Mouse (Mus musculus) midbrain, embryonic 16.5 days (tissue): ENCODE data around the gene D430019H16Rik. TPM values are rescaled to one million over a fixed set of nuclear protein-coding genes. Genes with fewer than 3 reads are reported as not detected.

Experiments used
- ATAC-seq: fragments of 200-750 bp; cut with Nextera tagmentation; 2 replicates; pipeline ENCODE4 v1.8.0; 2017; ENCODE audit warnings: moderate TSS enrichment
- H3K27ac ChIP-seq: fragments of 300-500 bp; sonication (generic); 2 replicates; pipeline ENCODE4 v1.5.1; 2014; ENCODE audit warnings: mild to moderate bottlenecking, low read length, mixed read lengths
- H3K27me3 ChIP-seq: fragments of 300-500 bp; sonication (generic); 2 replicates; pipeline ENCODE4 v1.6.1; 2014; ENCODE audit warnings: low read depth, low read length, mixed read lengths; ENCODE audit not compliant: control insufficient read depth, insufficient read depth
- H3K36me3 ChIP-seq: fragments of 300-500 bp; sonication (generic); 2 replicates; pipeline ENCODE4 v1.6.1; 2014; ENCODE audit warnings: mild to moderate bottlenecking, low read length, moderate library complexity, mixed read lengths; ENCODE audit not compliant: control insufficient read depth, insufficient read depth
- H3K4me1 ChIP-seq: fragments of 300-500 bp; sonication (generic); 2 replicates; pipeline ENCODE4 v1.6.1; 2014; ENCODE audit warnings: mild to moderate bottlenecking, low read length, mixed read lengths; ENCODE audit not compliant: control insufficient read depth, insufficient read depth
- H3K4me2 ChIP-seq: fragments of 300-500 bp; sonication (generic); 2 replicates; pipeline ENCODE4 v1.6.1; 2014; ENCODE audit warnings: mild to moderate bottlenecking, low read length, mixed read lengths
- H3K4me3 ChIP-seq: fragments of 300-500 bp; sonication (generic); 2 replicates; pipeline ENCODE4 v1.5.1; 2014; ENCODE audit warnings: low read depth, mild to moderate bottlenecking, low read length, moderate library complexity, mixed read lengths
- H3K9ac ChIP-seq: fragments of 300-500 bp; sonication (generic); 2 replicates; pipeline ENCODE4 v1.6.1; 2014; ENCODE audit warnings: low read depth, low read length, mixed read lengths
- H3K9me3 ChIP-seq: fragments of 300-500 bp; sonication (generic); replicated peaks from 2 replicates; pipeline ENCODE4 v1.6.1; 2014; ENCODE audit warnings: mild to moderate bottlenecking, low read length, mixed read lengths; ENCODE audit not compliant: control insufficient read depth, poor library complexity, severe bottlenecking
- WGBS: fragments of 180-500 bp; shearing (Covaris S2); extraction: QIAGEN DNeasy Blood & Tissue Kit; methylation state at CpG from one replicate; pipeline ENCODE4 v1.1.7; 2014; 5-methylcytosine and 5-hydroxymethylcytosine counted together
- polyA plus RNA-seq: library from polyadenylated mRNA; unstranded; fragments of >200 nt; fragmentation: Nextera tagmentation; extraction: Ambion mirVana; gene quantifications from 2 replicates; pipeline ENCODE4 v1.2.1, GENCODE M21; 2015

D430019H16Rik gene
- polyA plus RNA-seq, 1 experiment from 2014 or later: 16.3 TPM

DNA sequence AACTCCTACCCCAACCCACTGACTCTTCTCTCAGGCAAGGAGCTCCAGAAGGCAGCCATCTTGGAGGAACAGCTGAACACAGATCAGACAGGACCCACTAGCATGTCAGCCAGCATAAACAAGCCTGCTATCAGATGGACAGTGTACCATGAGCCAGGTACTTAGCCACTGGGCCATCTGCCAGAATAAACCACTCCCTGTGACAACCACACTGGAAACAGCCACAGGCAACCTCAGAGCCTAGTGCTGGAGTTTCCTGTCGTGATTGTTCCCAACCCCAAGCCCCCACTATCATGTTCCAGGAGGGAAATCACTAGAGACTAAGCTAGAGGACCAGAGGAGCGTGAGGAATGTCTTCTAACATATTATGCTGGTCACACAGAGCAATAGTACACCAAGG, 70.1 kb downstream of the D430019H16Rik start:
- Histone ChIP-seq H3K9ac (no peak overlapping the region), H3K36me3 (no peaks in the 10 kb centered on the region), H3K27ac (no peak overlapping the region), H3K4me3 (no peak overlapping the region), H3K4me2 (no peak overlapping the region), H3K27me3 (no peaks in the 10 kb centered on the region), H3K4me1 (no peaks in the 10 kb centered on the region), H3K9me3 (no peaks in the 10 kb centered on the region; the same call in 1 of the 2 replicates)
- no peak for ATAC-seq
- WGBS: 55% methylated on average over 2 of the region's 2 CpGs

GRCm38 (mm10) chr12:105526186-105526585, 72.5 kb downstream of the D430019H16Rik start:
- WGBS: 90% methylated on average over 3 of the region's 3 CpGs
- no peaks in the 10 kb centered on the region for H3K4me1 ChIP-seq
- no peaks in the 10 kb centered on the region for H3K27me3 ChIP-seq
- no peak for ATAC-seq
- H3K9ac ChIP-seq: no peak overlapping the region
- no peak overlapping the region for H3K4me2 ChIP-seq
- H3K4me3 ChIP-seq: no peak overlapping the region
- no peaks in the 10 kb centered on the region; the same call in 1 of the 2 replicates for H3K9me3 ChIP-seq
- no peaks in the 10 kb centered on the region for H3K36me3 ChIP-seq
- no peak overlapping the region for H3K27ac ChIP-seq

- no peaks in the 10 kb centered on the region for H3K36me3 ChIP-seq
- 70% methylated on average over 5 of the region's 5 CpGs for WGBS
- no peaks in the 10 kb centered on the region for H3K27me3 ChIP-seq
- H3K9ac ChIP-seq: no peak overlapping the region
- H3K4me1 ChIP-seq: peaks cover 4% of the 10 kb centered on the region; the same call in 1 of the 2 replicates
- H3K4me3 ChIP-seq: no peak overlapping the region
- ATAC-seq: no peak
- H3K4me2 ChIP-seq: no peak overlapping the region
- H3K27ac ChIP-seq: no peak overlapping the region
- no peaks in the 10 kb centered on the region; the same call in 1 of the 2 replicates for H3K9me3 ChIP-seq
Measured at GRCm38 (mm10) chr12:105526829-105527228, 73.2 kb downstream of the D430019H16Rik start.

GRCm38 (mm10) chr12:105529545-105529944, 75.9 kb downstream of the D430019H16Rik start:
- Histone ChIP-seq H3K9me3 (no peaks in the 10 kb centered on the region), H3K27ac (no peak overlapping the region), H3K36me3 (no peaks in the 10 kb centered on the region), H3K27me3 (no peaks in the 10 kb centered on the region), H3K9ac (no peak overlapping the region), H3K4me2 (no peak overlapping the region), H3K4me1 (peaks cover 5% of the 10 kb centered on the region; the same call in 1 of the 2 replicates), H3K4me3 (no peak overlapping the region)
- 69% methylated on average over 9 of the region's 9 CpGs for WGBS
- no peak for ATAC-seq

- no peak for ATAC-seq
- WGBS: 20% methylated on average over 8 of the region's 8 CpGs
- Histone ChIP-seq H3K9ac (no peak overlapping the region), H3K36me3 (no peaks in the 10 kb centered on the region), H3K4me3 (no peak overlapping the region), H3K9me3 (no peaks in the 10 kb centered on the region), H3K4me1 (peaks cover 7% of the 10 kb centered on the region; the same call in 1 of the 2 replicates), H3K27ac (no peak overlapping the region; the same call in 1 of the 2 replicates), H3K4me2 (no peak overlapping the region), H3K27me3 (no peaks in the 10 kb centered on the region)
Measured at GRCm38 (mm10) chr12:105531724-105532371, 78.2 kb downstream of the D430019H16Rik start.

- ATAC-seq: no peak
- H3K27me3 ChIP-seq: no peaks in the 10 kb centered on the region
- H3K4me2 ChIP-seq: no peak overlapping the region
- H3K9ac ChIP-seq: no peak overlapping the region
- H3K4me1 ChIP-seq: peaks cover 7% of the 10 kb centered on the region; the same call in 1 of the 2 replicates
- no peaks in the 10 kb centered on the region for H3K36me3 ChIP-seq
- no peak overlapping the region for H3K27ac ChIP-seq
- no peak overlapping the region for H3K4me3 ChIP-seq
- H3K9me3 ChIP-seq: no peaks in the 10 kb centered on the region
- WGBS: 95% methylated on average over 4 of the region's 4 CpGs
Measured at GRCm38 (mm10) chr12:105534842-105535241, 81.2 kb downstream of the D430019H16Rik start.

DNA sequence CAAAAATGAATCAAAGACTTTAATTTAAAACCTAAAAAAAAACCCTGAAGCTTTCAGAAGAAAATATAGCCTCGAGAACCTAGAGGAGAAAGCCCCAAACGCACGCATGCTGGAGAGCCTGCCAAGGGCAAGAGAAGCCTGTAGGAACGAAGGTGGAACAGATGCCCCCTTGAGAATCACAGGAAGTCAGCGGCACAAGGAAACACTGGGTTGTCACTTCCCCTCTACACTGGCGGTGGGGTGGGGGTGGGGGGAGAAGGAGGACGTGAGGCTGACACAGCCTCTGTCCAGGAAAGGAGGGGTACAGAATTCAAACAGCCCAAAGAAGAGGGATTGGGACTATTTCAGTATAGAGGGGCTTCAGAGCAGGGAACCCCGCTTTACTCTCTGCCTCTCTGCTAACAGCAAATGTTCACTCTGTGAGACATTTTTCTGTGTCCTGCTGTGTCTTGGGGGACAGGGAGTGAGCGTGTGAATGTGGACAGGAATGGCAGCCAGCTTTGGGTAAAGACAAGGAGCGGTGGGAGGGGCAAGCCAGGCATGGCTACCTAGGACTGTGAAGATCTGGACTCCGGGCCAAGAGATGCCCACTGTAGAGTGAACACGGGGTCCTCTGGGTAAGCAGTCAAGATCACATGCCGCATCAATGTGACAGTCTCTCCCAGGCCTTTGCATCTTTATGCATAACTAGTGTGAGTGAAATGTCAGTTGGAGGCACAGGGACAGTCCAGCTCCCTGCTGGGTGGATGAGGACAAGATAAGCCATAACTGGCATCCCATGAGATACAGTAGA, 82.5 kb downstream of the D430019H16Rik start:
- H3K9me3 ChIP-seq: no peaks in the 10 kb centered on the region
- 73% methylated on average over 13 of the region's 13 CpGs for WGBS
- H3K4me3 ChIP-seq: no peak overlapping the region
- H3K4me2 ChIP-seq: no peak overlapping the region
- peaks cover 7% of the 10 kb centered on the region; the same call in 1 of the 2 replicates for H3K4me1 ChIP-seq
- no peak for ATAC-seq
- no peak overlapping the region for H3K9ac ChIP-seq
- no peaks in the 10 kb centered on the region for H3K36me3 ChIP-seq
- H3K27ac ChIP-seq: no peak overlapping the region
- H3K27me3 ChIP-seq: no peaks in the 10 kb centered on the region

DNA sequence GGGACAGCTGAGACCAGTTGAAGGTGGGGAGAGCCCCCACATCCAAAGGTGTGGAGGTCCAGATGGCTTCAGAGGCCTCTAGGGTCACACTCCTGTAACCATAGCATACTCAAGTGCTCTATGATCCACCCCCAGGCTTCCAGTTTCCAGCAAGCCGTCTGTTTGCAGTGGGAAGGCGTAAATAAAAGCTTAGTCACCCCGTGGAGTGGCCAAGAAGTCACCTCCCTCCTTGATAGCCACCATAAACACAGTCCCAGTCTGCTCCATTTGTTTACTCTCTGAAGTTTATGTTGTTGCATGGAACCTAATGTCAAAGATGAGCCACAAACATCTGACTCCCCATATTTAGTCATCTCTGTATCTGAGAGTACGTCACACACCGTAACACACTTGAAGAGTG, 83.5 kb downstream of the D430019H16Rik start:
- Histone ChIP-seq H3K27me3 (no peaks in the 10 kb centered on the region), H3K4me2 (no peak overlapping the region), H3K9me3 (no peaks in the 10 kb centered on the region), H3K36me3 (no peaks in the 10 kb centered on the region), H3K27ac (no peak overlapping the region), H3K4me1 (0 out of 2 replicates have a peak, but pooled peaks cover 2% of the 10 kb centered on the region), H3K9ac (no peak overlapping the region), H3K4me3 (no peak overlapping the region)
- 74% methylated on average over 5 of the region's 5 CpGs for WGBS
- ATAC-seq: no peak

- no peak overlapping the region for H3K27ac ChIP-seq
- H3K9ac ChIP-seq: no peak overlapping the region
- H3K4me3 ChIP-seq: no peak overlapping the region
- H3K36me3 ChIP-seq: no peaks in the 10 kb centered on the region
- no peak for ATAC-seq
- 92% methylated on average over 10 of the region's 10 CpGs for WGBS
- H3K4me2 ChIP-seq: no peak overlapping the region
- H3K27me3 ChIP-seq: no peaks in the 10 kb centered on the region
- 0 out of 2 replicates have a peak, but pooled peaks cover 2% of the 10 kb centered on the region for H3K4me1 ChIP-seq
- no peaks in the 10 kb centered on the region for H3K9me3 ChIP-seq
Measured at GRCm38 (mm10) chr12:105539649-105540048, 86.0 kb downstream of the D430019H16Rik start.
